Mouse (Mus musculus): Measurements from ENCODE around the gene Hmgb1. TPM values are rescaled to one million over a fixed set of nuclear protein-coding genes. Genes with fewer than 3 reads are reported as not detected.
A peak's percentile ranks its signal among the peaks of the same experiment; 100 is the strongest.

Hmgb1 gene
- total and polyA plus RNA-seq, 3 experiments: 227 to 899 (median 288) TPM

DNA sequence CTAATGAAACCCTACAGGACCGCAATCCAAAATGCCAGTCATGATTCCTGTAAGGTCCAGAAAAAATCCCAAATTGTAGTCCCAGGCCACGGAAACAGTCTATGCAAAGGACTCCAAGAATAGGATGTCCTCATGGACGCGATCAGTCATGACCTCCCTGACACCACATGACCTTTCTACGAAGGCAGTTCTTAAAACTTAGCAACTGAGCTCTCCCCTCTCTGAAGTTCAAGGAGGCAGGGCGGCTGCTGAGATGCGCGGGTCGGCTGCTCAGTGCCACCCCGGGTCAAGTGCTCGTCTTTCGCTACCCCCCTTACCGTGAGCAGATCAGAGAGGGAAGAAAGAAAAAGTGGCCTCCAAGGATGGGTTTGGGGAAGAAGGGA lies 577 bp downstream of the Hmgb1 start:
- no peak for TF ChIP-seq RCOR1 (conservative IDR thresholded peaks at IDR 0.05; ENCODE audit: low read depth, low read length)
- TF ChIP-seq USF1 (IDR thresholded peaks at IDR 0.05; ENCODE audit: low read depth, low read length): peak; percentile 36; the same call in 1 of the 2 replicates
- peak overlapping the region; percentile 78 to 95 (median 79) for H3K4me3 ChIP-seq (replicated peaks in 1 of 3; ENCODE audit: low read depth in 2 of 3, low read length in 2 of 3, poor library complexity in 1 of 3)
- H3K9me3 ChIP-seq (replicated peaks; ENCODE audit: low read length): no peaks in the 10 kb centered on the region
- peaks cover 2 to 32% of the 10 kb centered on the region in 2 experiments; a peak in 3 of 4 replicates for H3K4me1 ChIP-seq (ENCODE audit: control insufficient read depth in 1 of 2, insufficient read depth in 2 of 2)
- peaks cover 5 to 28% of the 10 kb centered on the region in 2 experiments for H3K36me3 ChIP-seq (replicated peaks in 1 of 2; ENCODE audit: control insufficient read depth in 1 of 2, insufficient read depth in 1 of 2, low read length in 1 of 2)
- H3K27me3 ChIP-seq (replicated peaks): no peaks in the 10 kb centered on the region
- H3K9ac ChIP-seq (ENCODE audit: insufficient read depth, low read depth): peak overlapping the region; percentile 90
- peak; percentile 71 for DNase-seq (ENCODE audit: extremely low read depth)
- H3K79me2 ChIP-seq (replicated peaks; ENCODE audit: control insufficient read depth, extremely low read depth, insufficient read depth, poor library complexity, severe bottlenecking): peaks cover 38% of the 10 kb centered on the region
- dilution Hi-C loops (cut with MboI; ENCODE audit: extremely low pct_ligation_motif_present, extremely low pct_unique_long_range_greater_than_20kb, low sequenced_read_pairs) (no loop called here), in situ Hi-C loops (cut with MboI; ENCODE audit: low pct_ligation_motif_present, low pct_unique_long_range_greater_than_20kb, low sequenced_read_pairs) (no loop called here)
- H3K4me2 ChIP-seq (ENCODE audit: insufficient read depth, low read depth, poor library complexity, severe bottlenecking): peak overlapping the region; percentile 39; the same call in 1 of the 2 replicates
- H3K27ac ChIP-seq (ENCODE audit: insufficient read depth, low read depth): peak overlapping the region; percentile 86

DNA sequence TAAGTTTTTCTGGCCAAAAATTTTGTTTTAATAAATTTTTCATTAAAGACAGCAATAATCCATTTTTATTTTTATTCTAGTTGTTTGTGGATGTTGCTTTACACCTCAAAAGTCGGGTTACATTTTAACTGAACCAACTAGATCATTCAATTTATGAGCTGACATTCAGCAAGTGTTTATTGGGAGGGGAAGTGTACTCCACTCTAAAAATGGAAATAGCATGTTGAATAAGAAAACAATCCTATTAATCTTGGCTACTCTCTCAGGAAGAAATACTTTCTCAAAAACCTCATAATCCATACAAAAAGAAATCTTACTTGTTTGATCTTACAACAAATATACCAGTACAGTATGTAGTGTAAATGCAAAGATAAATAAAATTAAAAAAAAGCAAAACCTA lies 1.2 kb downstream of the Hmgb1 start:
- peaks cover 34% of the 10 kb centered on the region for H3K79me2 ChIP-seq (replicated peaks; ENCODE audit: control insufficient read depth, extremely low read depth, insufficient read depth, poor library complexity, severe bottlenecking)
- no peak overlapping the region for H3K27ac ChIP-seq (ENCODE audit: insufficient read depth, low read depth)
- no peaks in the 10 kb centered on the region for H3K9me3 ChIP-seq (replicated peaks; ENCODE audit: low read length)
- no peaks in the 10 kb centered on the region for H3K27me3 ChIP-seq (replicated peaks)
- H3K4me1 ChIP-seq (ENCODE audit: control insufficient read depth in 1 of 2, insufficient read depth in 2 of 2): peaks cover 2 to 32% of the 10 kb centered on the region in 2 experiments; a peak in 3 of 4 replicates
- in situ Hi-C loops (cut with MboI; ENCODE audit: low pct_ligation_motif_present, low pct_unique_long_range_greater_than_20kb, low sequenced_read_pairs) (no loop called here), dilution Hi-C loops (cut with MboI; ENCODE audit: extremely low pct_ligation_motif_present, extremely low pct_unique_long_range_greater_than_20kb, low sequenced_read_pairs) (no loop called here)
- peaks cover 4 to 24% of the 10 kb centered on the region in 2 experiments for H3K36me3 ChIP-seq (replicated peaks in 1 of 2; ENCODE audit: control insufficient read depth in 1 of 2, insufficient read depth in 1 of 2, low read length in 1 of 2)
- no peak for DNase-seq (ENCODE audit: extremely low read depth)
- no peak for TF ChIP-seq HCFC1 (IDR thresholded peaks at IDR 0.05; ENCODE audit: low read depth, low read length)
- TF ChIP-seq MAFK (IDR thresholded peaks at IDR 0.05; ENCODE audit: insufficient replicate concordance, low read length): no peak
- TF ChIP-seq TBP (conservative IDR thresholded peaks at IDR 0.05; ENCODE audit: low read depth, low read length): no peak
- TF ChIP-seq MEF2A (IDR thresholded peaks at IDR 0.05; ENCODE audit: borderline replicate concordance, low read depth, low read length): no peak
- TF ChIP-seq USF2 (conservative IDR thresholded peaks at IDR 0.05; ENCODE audit: low read depth, low read length): no peak
- no peak for TF ChIP-seq MYC (IDR thresholded peaks at IDR 0.05; ENCODE audit: low read depth, low read length)
- no peak for TF ChIP-seq MXI1 (IDR thresholded peaks at IDR 0.05; ENCODE audit: low read depth, low read length)
- no peak for TF ChIP-seq CHD1 (IDR thresholded peaks at IDR 0.05; ENCODE audit: low read depth, low read length)
- no peak for TF ChIP-seq MAZ (IDR thresholded peaks at IDR 0.05; ENCODE audit: low read depth, low read length)
- no peak for TF ChIP-seq GABPA (IDR thresholded peaks at IDR 0.05; ENCODE audit: insufficient replicate concordance, low read depth, low read length)
- TF ChIP-seq CTCF (conservative IDR thresholded peaks at IDR 0.05 in 1 of 2, IDR thresholded peaks at IDR 0.05 in 1 of 2; ENCODE audit: low read depth in 2 of 2, low read length in 2 of 2): no peak
- TF ChIP-seq ZMIZ1 (IDR thresholded peaks at IDR 0.05; ENCODE audit: low read depth, low read length): no peak
- no peak for TF ChIP-seq E2F4 (IDR thresholded peaks at IDR 0.05; ENCODE audit: insufficient replicate concordance, low read depth, low read length)
- no peak for TF ChIP-seq JUN (IDR thresholded peaks at IDR 0.05; ENCODE audit: insufficient read depth, low read depth, low read length)
- no peak for TF ChIP-seq ZKSCAN1 (IDR thresholded peaks at IDR 0.05; ENCODE audit: borderline replicate concordance, low read depth, low read length)
- TF ChIP-seq ZNF384 (IDR thresholded peaks at IDR 0.05; ENCODE audit: low read depth, low read length): no peak
- TF ChIP-seq TCF12 (IDR thresholded peaks at IDR 0.05; ENCODE audit: low read depth, low read length): no peak
- no peak for TF ChIP-seq POLR2A (IDR thresholded peaks at IDR 0.05; ENCODE audit: low read depth, low read length)
- peak overlapping the region; percentile 21; the same call in 1 of the 2 replicates for H3K4me2 ChIP-seq (ENCODE audit: insufficient read depth, low read depth, poor library complexity, severe bottlenecking)
- peak overlapping the region in 2 of 3 experiments; percentile 78 to 95 for H3K4me3 ChIP-seq (replicated peaks in 1 of 3; ENCODE audit: low read depth in 2 of 3, low read length in 2 of 3, poor library complexity in 1 of 3)
- peak overlapping the region; percentile 90; the same call in 1 of the 2 replicates for H3K9ac ChIP-seq (ENCODE audit: insufficient read depth, low read depth)

All from CH12.LX (cell line).